Mouse (Mus musculus): Measurements from ENCODE around the gene Pigq. TPM values are rescaled to one million over a fixed set of nuclear protein-coding genes. Genes with fewer than 3 reads are reported as not detected.

The Pigq gene
- polyA plus RNA-seq, 1 experiment from 2014 or later, result 51.4 TPM

DNA sequence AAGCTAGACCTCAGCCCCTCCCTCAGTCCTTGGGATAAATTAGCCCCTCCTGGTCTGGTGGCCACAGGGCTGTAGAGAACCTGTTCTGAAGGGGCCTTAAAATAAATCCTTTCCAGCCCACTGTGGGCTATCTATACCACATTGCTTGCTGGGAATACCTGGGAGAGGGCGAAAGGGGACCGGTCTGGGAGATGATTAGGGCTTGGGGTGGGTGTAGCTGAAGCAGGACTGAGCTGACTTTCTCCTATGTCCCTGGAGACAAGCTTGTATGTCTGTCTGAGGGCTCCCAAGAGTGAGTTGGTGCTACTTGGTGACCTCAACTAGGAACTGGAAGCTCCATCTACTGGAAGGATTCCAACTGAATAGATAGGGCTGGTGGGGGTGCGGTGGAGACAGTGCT, 67.7 kb downstream of the Pigq start:
- H3K36me3 ChIP-seq (replicated peaks), result peaks cover 23% of the 10 kb centered on the region
- ATAC-seq (ENCODE audit: low FRiP score), result no peak
- peak overlapping the region; percentile 96; the same call in 1 of the 2 replicates for H3K4me2 ChIP-seq
- H3K27me3 ChIP-seq, result no peaks in the 10 kb centered on the region
- no peaks in the 10 kb centered on the region for H3K9me3 ChIP-seq
- no peak overlapping the region for H3K4me3 ChIP-seq (replicated peaks)
- no peak overlapping the region for H3K27ac ChIP-seq
- 95% methylated on average over 3 of the region's 3 CpGs for WGBS
- H3K4me1 ChIP-seq, result peaks cover 46% of the 10 kb centered on the region
- no peak overlapping the region for H3K9ac ChIP-seq

Other genes with a start within 250 kb of the Pigq start
- gene Gng13, start 227.8 kb downstream of the Pigq start, polyA plus RNA-seq (2016; fragmentation: Nextera tagmentation; extraction: Ambion mirVana), result 1.7 and 1.9 TPM in 2 replicates
- 39.6 and 41.8 TPM in 2 replicates for gene Chtf18, start 217.5 kb downstream of the Pigq start, polyA plus RNA-seq (2016; fragmentation: Nextera tagmentation; extraction: Ambion mirVana)
- 18.0 and 19.6 TPM in 2 replicates for gene Rpusd1, start 217.3 kb downstream of the Pigq start, polyA plus RNA-seq (2016; fragmentation: Nextera tagmentation; extraction: Ambion mirVana)
- 0.18 TPM in 1 of 2 replicates, not detected in the other for gene Mslnl, start 208.9 kb downstream of the Pigq start, polyA plus RNA-seq (2016; fragmentation: Nextera tagmentation; extraction: Ambion mirVana)
- 0.28 and 0.50 TPM in 2 replicates for gene Msln, start 190.6 kb downstream of the Pigq start, polyA plus RNA-seq (2016; fragmentation: Nextera tagmentation; extraction: Ambion mirVana)
- gene Narfl, start 171.2 kb downstream of the Pigq start, polyA plus RNA-seq (2016; fragmentation: Nextera tagmentation; extraction: Ambion mirVana), result 25.6 and 26.0 TPM in 2 replicates
- gene Haghl, start 159.3 kb downstream of the Pigq start, polyA plus RNA-seq (2016; fragmentation: Nextera tagmentation; extraction: Ambion mirVana), result 99.1 and 100 TPM in 2 replicates
- gene Ccdc78, start 158.4 kb downstream of the Pigq start, polyA plus RNA-seq (2016; fragmentation: Nextera tagmentation; extraction: Ambion mirVana), result 0.32 and 0.69 TPM in 2 replicates
- gene Fam173a, start 152.0 kb downstream of the Pigq start, polyA plus RNA-seq (2016; fragmentation: Nextera tagmentation; extraction: Ambion mirVana), result 76.7 and 80.8 TPM in 2 replicates
- not detected in 2 replicates for gene AC134908.4, start 149.3 kb downstream of the Pigq start, polyA plus RNA-seq (2016; fragmentation: Nextera tagmentation; extraction: Ambion mirVana)
- 61.2 and 79.6 TPM in 2 replicates for gene Metrn, start 147.8 kb downstream of the Pigq start, polyA plus RNA-seq (2016; fragmentation: Nextera tagmentation; extraction: Ambion mirVana)
- gene Fbxl16, start 135.9 kb downstream of the Pigq start, polyA plus RNA-seq (2016; fragmentation: Nextera tagmentation; extraction: Ambion mirVana), result 21.0 and 23.7 TPM in 2 replicates
- gene Wdr24, start 121.3 kb downstream of the Pigq start, polyA plus RNA-seq (2016; fragmentation: Nextera tagmentation; extraction: Ambion mirVana), result 27.8 and 28.2 TPM in 2 replicates
- 65.7 and 69.5 TPM in 2 replicates for gene Jmjd8, start 116.1 kb downstream of the Pigq start, polyA plus RNA-seq (2016; fragmentation: Nextera tagmentation; extraction: Ambion mirVana)
- 284 and 288 TPM in 2 replicates for gene Stub1, start 111.5 kb downstream of the Pigq start, polyA plus RNA-seq (2016; fragmentation: Nextera tagmentation; extraction: Ambion mirVana)
- 5.0 and 5.7 TPM in 2 replicates for gene Rhbdl1, start 107.6 kb downstream of the Pigq start, polyA plus RNA-seq (2016; fragmentation: Nextera tagmentation; extraction: Ambion mirVana)
- 2.5 and 3.3 TPM in 2 replicates for gene Gm20683, start 103.2 kb downstream of the Pigq start, polyA plus RNA-seq (2016; fragmentation: Nextera tagmentation; extraction: Ambion mirVana)
- gene Rhot2, start 100.1 kb downstream of the Pigq start, polyA plus RNA-seq (2016; fragmentation: Nextera tagmentation; extraction: Ambion mirVana), result 20.9 and 23.4 TPM in 2 replicates
- gene Wdr90, start 83.4 kb downstream of the Pigq start, polyA plus RNA-seq (2016; fragmentation: Nextera tagmentation; extraction: Ambion mirVana), result 38.2 and 41.1 TPM in 2 replicates
- gene Mcrip2, start 76.2 kb downstream of the Pigq start, polyA plus RNA-seq (2016; fragmentation: Nextera tagmentation; extraction: Ambion mirVana), result 7.7 and 9.8 TPM in 2 replicates
- gene Mettl26, start 69.9 kb downstream of the Pigq start, polyA plus RNA-seq (2016; fragmentation: Nextera tagmentation; extraction: Ambion mirVana), result 51.6 and 55.5 TPM in 2 replicates
- 0.66 and 0.79 TPM in 2 replicates for gene Wfikkn1, start 64.1 kb downstream of the Pigq start, polyA plus RNA-seq (2016; fragmentation: Nextera tagmentation; extraction: Ambion mirVana)
- 35.1 and 36.5 TPM in 2 replicates for gene Rab40c, start 25.2 kb downstream of the Pigq start, polyA plus RNA-seq (2016; fragmentation: Nextera tagmentation; extraction: Ambion mirVana)
- 0.09 and 0.72 TPM in 2 replicates for gene Nhlrc4, start within 50 bp of the Pigq start, polyA plus RNA-seq (2016; fragmentation: Nextera tagmentation; extraction: Ambion mirVana)
- gene A930017K11Rik, start 7.6 kb upstream of the Pigq start, polyA plus RNA-seq (2016; fragmentation: Nextera tagmentation; extraction: Ambion mirVana), result 0.08 and 0.13 TPM in 2 replicates
- gene Capn15, start 40.9 kb upstream of the Pigq start, polyA plus RNA-seq (2016; fragmentation: Nextera tagmentation; extraction: Ambion mirVana), result 30.6 and 31.7 TPM in 2 replicates
- 39.3 and 39.8 TPM in 2 replicates for gene Rab11fip3, start 124.6 kb upstream of the Pigq start, polyA plus RNA-seq (2016; fragmentation: Nextera tagmentation; extraction: Ambion mirVana)
- 27.1 and 28.2 TPM in 2 replicates for gene Decr2, start 145.4 kb upstream of the Pigq start, polyA plus RNA-seq (2016; fragmentation: Nextera tagmentation; extraction: Ambion mirVana)
- gene Nme4, start 150.7 kb upstream of the Pigq start, polyA plus RNA-seq (2016; fragmentation: Nextera tagmentation; extraction: Ambion mirVana), result 58.6 and 62.9 TPM in 2 replicates
- gene Tmem8, start 168.4 kb upstream of the Pigq start, polyA plus RNA-seq (2016; fragmentation: Nextera tagmentation; extraction: Ambion mirVana), result 2.1 and 2.6 TPM in 2 replicates
- 208 and 218 TPM in 2 replicates for gene Mrpl28, start 178.6 kb upstream of the Pigq start, polyA plus RNA-seq (2016; fragmentation: Nextera tagmentation; extraction: Ambion mirVana)
- gene Axin1, start 193.8 kb upstream of the Pigq start, polyA plus RNA-seq (2016; fragmentation: Nextera tagmentation; extraction: Ambion mirVana), result 12.0 and 13.1 TPM in 2 replicates

Measured in forebrain, embryonic 12.5 days (tissue).